Mouse (Mus musculus) frontal cortex, postnatal 14 days (tissue): ENCODE measurements at regions not wholly inside any gene's neighbourhood (a gene's known extent, or its start where the extent isn't known, plus 50 kb on each side); places are given as distances from the start of the nearest gene placed in this dataset.

Experiments
- DNase-seq, 2 experiments: peaks; one replicate each; pipeline ENCODE4 v3.0.0; 2022; ENCODE audit warnings: low spot score in 2 of 2

DNA sequence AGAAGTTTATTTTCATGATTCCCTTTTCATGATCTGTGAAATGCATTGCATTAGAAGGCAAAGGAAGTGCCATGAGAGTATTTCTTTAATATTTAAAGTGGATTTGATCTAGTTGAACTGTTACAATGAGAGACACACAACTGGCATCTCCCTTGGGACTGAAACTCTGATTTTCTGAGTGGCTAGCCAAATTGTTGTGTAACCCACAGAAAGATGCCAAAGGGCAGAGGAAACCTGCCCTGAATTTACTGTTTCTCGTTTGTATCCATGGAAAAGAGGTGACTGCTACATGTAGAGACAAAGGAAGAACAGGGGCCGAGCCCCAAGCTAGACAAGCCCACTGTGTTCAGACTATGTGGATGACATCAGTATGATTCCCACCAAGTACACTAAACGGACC, 360.4 kb upstream of the Cited2 start:
- DNase-seq, result no peak

DNA sequence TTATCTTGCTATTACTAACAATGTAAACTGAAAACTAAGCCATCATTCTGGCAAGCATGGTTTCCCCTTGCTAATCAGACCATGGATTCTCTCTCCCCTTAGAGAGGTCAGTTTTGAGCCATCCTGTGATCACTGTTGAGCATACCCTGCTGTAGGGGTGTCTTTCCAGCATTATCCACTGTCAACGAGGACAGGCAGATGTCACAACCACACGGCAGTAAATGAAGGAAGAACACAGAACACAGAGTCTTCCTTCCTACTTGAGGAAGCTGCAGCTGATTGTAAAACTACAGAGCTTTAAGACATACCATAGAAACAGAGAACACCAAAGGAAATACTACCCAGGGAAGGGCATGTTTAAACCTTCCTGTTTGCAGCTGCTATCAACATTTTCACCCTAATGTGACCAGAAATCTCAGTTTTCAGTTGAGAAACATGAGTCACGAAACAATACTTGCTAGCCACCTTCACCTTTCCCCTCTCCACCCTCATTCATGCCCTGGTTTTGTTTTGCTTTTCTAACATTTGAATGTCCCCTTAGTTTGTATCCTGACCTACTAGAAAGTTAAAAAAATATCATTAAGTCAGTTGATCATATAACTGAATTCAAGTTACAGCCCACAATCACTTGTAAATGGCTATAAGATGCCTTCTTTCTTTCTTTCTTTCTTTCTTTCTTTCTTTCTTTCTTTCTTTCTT, 356.8 kb upstream of the Cited2 start:
- DNase-seq, result no peak

DNA sequence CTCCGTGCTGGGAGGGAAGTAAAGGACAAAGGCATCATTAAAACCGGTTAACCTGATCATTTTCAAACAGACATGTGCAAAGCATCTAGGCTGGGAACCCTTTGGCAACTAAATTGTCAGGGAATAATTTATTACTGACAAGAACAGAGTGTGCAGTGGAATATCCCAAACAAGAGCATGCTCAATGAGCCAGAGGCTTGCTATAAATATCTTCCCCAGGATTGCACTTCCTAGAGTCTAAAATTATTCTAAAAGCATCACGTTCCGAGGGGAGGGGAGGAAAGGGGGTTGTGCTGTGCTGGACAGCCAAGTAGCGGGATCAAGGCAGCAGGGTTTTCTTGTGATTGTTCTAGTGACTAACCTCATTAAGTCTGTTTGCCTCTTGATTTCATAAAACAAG, 356.0 kb upstream of the Cited2 start:
- no peak for DNase-seq

DNA sequence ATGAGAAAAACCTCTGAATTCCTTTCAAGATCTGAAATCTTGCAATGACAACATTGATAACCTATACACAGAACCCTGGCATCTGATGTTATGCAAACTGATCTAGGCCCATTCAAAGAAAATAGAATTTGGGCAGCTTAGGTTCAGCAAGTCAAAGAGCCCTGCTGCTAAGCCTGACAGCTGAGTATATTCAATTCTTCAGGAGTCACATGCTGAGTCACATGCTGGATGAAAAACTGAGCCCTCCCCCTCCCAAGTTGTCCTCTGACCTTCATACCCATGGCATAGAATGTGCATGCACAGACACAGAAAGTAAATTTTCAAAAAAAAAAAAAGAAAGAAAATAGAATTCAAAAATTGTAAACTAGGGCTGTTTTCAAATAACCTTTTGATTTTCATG, 355.6 kb upstream of the Cited2 start:
- DNase-seq, result no peak

DNA sequence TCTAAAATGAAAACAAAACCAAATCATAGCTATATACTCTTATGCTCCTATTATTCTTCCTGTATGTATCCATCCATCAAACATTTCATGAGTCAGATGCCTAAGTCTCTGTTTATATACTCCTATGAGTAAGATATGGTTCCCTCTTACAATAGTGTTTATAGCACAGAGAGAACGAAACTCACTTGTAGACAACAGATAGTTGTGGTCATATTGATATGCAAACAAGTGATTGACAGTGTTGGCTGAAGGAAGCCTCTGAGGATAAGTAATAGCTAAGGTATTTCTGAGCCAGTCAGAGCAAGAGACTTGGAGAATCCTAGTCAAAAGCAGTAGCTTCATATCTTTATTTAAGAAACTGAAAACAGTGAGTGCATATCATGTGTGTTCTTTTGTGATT, 354.4 kb upstream of the Cited2 start:
- DNase-seq, result no peak

DNA sequence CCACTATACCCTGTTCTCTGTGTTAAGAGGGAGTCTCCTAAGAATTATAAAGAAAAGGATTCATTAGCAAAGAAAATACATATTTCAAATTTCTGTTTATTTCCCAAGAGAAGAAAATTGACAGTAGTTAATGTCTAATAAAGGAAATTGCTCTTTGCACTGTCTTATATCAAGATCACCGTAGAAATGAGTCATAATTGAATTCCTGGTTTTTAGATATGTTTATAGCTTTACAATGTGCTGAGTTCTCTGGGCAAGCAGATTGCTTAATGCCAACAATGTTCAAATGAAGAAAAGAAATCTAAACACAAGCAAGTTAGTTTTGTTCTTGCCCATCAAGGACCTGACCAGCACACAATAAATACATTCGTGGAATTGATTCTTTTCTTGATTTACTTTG, 350.1 kb upstream of the Cited2 start:
- DNase-seq, result no peak

DNA sequence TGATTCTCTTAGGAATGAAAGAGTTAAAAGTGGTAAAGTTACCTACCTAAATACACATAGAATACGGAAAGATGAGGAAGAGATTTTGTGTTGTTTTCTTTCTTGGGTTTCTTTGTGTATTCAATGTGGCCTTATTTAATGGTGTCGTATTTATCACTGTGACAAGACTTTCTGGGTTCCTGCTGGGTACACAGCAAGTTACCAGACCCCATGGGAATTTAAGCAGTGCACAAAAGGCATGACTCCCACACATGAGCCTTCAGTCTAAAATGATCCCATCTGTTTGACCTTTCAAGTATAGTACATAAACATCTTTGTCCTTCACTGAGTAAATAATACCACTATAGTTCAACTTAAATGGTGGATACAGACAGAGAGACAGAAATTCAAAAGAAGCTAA, 349.0 kb upstream of the Cited2 start:
- DNase-seq, result no peak

DNA sequence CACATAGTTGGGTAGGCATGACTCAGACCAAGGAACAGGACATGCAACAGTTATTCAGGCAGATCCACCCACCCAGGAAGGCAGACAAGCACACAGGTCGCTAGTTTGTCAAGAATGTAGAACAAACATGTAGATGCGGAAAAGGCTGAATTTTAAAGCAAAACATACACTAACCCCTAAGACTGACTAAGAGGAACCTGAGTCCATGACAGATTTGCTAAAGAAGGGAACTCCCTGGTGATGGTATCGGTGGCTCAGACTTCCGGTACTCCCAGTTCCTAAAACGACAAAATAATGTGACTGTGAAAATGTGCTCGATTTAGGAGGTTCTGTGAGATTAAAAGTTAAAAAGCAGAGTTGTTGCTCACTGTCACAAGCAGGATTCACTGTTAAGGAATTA, 340.0 kb upstream of the Cited2 start:
- DNase-seq, result no peak

DNA sequence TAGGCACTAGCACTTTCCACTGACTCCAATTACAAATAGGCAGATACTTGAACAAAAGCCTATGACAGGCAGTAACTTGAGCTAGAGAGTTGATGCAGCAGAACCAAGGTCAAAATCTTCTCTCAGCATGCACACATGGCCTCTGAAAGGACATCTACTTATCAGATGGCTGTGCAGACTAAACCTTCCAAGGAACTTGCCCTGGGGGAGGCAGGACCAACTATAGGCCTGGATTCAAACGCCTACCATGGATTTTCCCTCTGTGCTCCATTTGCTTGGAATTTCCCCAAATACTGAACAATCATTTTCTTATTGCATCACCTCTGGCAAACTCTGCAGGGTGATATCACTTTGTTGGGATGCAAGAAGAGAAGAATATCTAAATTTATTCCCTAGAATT, 337.8 kb upstream of the Cited2 start:
- no peak for DNase-seq

DNA sequence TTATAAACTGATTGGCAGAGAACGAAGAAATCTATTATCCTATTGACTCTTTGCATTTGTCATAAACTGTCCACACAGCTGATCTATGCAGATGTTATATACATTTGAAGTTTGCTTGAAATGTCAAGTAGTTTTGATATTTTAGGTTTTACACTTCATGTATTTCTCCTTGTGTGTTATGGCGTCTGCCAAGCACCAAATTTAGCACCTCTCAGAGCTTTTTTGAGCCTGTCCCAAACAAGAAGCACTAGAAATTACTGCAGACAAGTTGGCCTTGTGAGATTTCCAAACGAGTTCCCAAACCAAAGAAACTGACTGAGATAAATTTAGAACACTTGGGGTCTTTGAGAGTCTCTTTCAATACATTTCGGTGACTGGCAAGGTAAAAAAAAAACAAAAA, 335.7 kb upstream of the Cited2 start:
- no peak for DNase-seq

DNA sequence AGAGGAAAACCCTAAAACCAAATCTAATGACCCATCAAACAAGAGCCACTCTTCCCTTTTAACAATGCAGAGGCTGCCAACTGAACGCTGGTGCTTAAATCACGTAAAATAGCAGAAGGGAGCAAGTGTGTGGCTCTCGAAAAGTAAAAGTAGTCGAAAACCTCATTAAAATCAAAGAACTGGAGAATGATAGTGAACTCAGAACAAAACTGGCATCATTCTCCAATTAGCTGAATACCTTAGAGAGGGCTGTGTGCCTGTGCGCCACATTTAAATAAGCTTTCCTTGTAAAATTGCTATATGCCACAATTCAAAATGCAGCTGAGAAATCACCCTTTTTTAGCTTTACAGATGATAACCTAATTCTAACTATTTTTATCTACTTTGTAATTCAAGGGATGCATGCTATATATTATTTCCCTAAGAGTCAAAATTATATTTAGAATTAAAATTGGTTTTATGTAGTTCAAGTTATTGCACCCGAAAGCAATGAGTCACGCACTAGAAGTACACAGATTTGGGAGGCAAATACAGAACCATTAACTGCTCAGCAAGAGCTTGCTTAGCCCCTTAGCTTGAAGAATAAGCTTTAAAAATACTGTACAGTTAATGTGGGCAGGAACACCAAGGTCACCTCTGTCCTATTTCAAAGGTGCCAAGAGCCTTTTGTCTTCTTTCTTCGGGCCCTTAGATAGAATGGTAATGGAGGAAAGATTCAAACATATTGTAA, 327.4 kb upstream of the Cited2 start:
- DNase-seq, result no peak

DNA sequence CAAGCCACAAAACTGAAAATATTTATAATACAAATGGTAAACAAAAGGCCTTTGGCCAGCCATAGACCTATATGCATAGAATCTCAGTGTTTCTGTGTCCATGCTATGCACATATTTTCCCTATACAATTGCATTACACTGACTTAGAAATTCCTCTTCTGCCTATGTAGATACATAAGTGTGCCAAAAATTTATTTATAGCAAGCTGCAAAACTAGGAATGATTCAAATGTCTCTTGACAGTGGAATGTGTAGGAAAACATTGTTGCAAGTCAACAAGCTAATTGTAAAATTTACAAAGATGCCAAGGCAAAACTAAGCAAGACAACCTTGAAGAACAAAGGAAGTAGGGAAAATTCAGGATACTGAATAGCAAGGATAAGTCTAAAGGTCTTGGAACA, 319.1 kb upstream of the Cited2 start:
- DNase-seq, result no peak

DNA sequence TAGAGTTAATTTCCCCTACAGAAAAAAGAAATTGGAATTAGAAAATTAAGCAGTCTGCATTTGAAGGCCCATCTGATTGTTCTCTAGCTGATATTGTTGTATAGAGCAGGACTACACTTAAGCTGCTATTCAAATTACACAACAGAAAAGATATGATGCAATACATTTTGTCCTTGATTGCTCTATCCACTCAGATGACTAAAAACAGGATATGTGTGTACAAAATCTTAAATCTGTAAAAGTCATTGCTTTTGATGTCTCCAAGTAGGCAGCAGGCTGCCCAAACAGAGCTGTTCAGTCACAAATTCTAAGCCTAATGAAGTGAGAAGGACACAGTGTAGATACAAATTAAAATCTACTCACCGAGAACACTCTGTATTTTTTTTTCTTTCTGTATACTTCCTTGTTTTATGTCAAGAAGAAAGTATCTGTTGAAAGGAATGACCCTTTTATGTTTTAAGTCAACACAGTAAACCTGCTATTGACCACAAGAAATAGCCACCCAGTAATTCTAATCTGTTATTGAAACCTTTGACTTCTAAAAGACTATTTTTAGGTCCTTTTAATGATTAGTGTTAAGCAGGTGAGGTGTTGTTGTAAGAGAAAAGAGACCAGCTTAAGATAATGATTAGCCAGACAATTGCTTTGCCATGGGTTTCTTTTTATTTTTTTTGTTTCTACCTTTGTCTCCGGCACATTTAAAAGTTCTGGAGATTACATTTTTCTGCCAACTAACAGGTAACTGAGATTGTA, 315.0 kb upstream of the Cited2 start:
- DNase-seq, result no peak

DNA sequence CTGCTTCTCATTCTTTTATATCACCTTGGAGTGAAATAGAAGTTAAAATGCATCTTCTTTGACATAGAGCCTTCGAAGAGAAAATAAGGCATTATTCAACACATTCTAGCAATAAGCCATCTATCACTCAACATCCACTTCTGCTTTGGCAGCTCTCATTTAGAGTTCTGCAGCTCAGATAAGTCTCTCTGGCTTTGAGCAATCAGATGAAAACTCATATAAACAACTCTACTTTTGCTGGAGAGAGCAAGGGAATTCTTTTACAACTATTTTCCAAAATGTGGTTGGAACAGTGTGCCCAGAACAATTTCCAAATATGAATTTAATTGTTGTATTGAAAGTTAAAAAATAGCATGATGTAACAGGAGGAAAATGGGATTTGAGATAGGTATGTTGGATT, 314.2 kb upstream of the Cited2 start:
- DNase-seq, result no peak

DNA sequence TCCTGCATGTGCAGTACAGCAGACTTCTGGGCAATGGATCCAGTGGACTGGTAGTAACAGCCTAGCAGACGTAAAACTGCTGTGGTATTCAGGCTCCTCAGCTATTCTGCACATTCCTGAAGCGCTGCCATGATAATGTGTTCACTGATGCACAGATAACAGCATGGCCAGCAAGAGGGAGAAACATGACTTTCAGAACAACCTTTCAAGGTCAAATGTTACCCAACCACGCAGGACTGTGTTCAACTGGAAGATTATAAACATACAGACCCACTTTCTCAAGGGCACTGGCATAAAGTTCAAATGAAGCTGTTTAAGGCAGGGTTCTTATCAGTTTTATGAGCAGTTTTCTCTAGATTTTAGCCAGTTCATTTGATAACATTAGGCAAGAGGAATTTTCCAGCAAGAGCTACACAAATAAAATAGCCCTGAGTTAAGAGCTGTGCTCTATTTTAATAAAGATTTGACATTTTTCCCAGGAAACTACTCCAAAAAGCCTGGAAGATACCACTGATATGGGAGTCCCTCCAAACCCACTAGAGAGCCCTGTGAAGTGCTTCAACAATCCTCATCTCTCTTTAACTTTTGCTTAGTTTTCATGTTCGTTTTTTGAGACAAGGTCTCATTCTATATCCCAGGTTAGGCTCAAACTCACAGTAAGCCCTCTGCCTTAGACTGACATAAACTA, 311.6 kb upstream of the Cited2 start:
- no peak for DNase-seq

DNA sequence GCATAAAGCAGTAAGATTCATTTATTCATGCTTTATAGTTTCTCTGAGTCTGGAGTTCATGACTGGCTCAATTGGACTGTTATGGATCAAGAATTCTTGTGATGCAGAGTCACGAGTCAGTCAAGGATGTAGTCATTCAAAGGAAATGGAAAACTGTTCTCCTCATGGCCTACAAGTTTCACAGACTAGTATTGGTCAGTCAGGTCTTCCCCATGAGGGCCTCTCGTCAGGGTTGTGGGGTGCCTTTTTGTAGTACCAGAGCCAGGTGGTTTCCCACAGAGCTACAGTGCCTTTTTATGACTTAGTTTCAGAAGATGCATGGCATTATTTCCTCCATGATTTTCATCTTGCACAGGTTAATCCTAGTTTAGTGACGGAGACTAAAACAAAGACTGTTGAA, 307.9 kb upstream of the Cited2 start:
- no peak for DNase-seq

DNA sequence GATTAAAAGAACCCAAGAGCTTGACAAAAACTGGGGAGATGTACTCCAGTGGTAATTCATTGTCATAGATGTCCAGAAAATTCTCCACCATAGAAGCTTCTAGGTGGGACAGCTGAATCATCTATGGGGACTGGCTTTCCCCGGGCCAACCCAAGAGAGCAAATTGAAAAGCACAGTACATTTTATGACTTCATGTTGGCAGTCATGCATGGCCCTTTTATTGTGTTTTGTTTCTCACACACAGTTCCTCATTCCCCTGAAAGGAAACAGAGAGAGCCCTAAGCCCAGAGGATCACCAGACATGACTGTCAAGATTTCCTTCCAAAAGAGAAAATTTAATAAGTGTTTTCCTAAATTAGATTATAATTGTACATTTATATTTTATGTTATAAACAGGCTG, 306.9 kb upstream of the Cited2 start:
- DNase-seq, result no peak

DNA sequence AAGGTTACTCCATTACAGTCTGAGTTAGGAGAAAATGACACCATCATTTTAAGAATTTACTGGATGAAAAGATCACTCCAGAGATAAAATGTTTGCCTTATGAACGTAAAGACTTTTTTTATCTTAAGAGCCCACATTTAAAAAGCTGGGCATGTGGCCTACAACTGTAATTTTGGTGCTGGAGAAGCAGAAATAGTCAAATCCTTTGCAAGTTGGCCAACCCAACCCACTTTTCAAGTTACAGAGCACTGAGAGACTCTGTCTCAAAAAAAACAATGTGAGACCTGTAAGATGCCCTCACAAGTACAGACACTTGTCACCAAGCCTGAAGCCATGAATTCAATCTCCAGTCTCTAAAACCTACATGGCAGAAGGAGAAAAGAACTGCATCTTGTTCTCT, 305.6 kb upstream of the Cited2 start:
- no peak for DNase-seq

DNA sequence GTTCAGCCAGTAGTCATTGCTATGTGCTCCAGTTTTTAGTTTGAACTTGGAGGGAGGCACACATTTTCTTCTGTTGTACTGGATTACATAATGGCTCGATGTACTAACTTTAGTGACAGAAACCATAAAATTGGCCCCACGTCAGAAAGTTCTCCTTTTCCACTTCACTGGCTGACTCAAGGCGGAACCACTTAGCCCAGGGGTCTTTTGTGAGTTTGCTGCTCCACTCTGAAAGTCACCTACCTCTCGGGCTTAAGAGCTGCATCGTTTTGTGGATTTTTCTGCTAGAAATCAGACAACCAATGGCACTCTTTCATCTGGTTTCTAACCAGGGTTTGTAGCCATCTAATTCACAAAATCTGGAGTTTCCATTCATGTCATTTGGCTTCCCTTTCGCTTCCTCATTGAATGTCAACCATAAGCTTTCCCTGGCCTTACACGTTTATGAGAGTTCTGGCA, 304.8 kb upstream of the Cited2 start:
- no peak for DNase-seq

DNA sequence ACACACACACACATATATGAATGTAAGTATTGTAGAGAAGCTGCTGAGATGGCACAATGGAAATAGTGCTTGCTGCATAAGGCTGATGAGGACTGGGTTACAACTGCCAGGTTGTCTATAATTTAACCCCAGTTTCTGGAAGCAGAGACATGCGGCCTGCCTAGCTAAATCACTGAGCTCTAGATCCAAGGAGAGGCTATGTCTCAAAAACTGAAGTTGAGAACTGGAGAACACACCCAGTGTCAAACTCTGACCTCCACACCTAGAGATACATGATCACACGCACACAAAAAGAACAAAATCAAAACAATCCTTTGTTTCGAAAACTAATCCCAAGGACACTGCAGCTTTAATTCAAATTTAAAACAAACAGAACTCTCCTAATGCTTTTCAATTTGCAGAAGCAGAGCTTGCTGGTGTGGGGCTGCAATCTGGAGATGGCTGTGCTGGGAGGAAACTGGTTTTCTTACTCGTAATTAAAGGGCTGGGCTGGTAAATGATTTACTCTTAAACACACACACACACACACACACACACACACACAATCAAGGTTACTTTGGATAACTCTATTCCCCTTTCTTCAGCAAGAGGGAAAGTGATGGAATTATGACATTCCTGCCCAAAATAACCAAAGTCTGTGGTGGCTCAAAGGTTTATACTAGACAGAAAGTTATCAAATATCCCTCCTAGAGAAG, 299.3 kb upstream of the Cited2 start:
- no peak for DNase-seq

DNA sequence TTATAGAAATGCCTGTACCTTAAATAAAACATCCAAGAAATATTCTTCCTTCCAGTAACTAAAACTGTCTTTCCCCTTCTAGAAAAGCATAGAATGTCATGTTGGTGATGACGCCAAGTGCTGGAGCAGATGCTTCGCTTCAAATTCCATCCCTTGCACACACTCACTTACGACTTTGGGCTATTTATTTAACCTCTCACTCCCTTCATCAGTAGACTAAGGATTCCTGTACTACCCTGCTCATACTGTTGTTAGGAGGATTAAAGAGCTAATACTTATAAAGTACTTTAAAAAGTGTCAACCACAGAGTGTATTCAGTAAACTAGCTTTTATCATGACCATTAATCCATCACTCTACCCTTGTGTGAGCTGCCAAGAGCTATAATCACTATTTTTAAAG, 296.8 kb upstream of the Cited2 start:
- no peak for DNase-seq

DNA sequence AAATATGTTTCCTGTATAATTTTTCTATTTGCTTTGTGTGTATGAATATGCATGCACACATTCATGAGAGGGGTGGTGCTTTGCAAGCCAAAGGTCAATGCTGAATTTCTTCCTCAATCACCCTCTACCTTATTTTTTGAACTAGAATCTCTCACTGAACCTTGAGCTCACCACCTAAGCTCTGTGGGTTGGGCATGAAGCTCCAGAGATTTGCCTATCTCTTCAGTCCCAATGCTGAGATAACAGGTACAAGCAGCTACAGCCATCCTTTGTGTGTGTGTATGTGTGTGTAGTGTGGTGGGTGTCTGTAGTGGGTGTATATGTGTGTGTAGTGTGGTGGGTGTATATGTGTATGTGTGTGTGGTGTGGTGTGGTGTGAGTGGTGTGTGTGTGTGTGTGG, 295.7 kb upstream of the Cited2 start:
- no peak for DNase-seq
